Mouse (Mus musculus) mouse embryonic stem cell (cell line): Measurements from ENCODE around the gene Dcpp3.

Experiments
- in situ Hi-C, 2 experiments: fragments of 300-500 bp; cut with MboI; formaldehyde crosslinking; loops; 1 replicate in 1 of 2; 3 replicates in 1 of 2; pipeline ENCODE4 v1.14.3; 2019 to 2020; ENCODE audit warnings: low sequenced_read_pairs in 2 of 2, low pct_unique_long_range_greater_than_20kb in 1 of 2, mixed read lengths in 1 of 2; ENCODE audit not compliant: unreplicated experiment in 1 of 2

The Dcpp3 gene

DNA sequence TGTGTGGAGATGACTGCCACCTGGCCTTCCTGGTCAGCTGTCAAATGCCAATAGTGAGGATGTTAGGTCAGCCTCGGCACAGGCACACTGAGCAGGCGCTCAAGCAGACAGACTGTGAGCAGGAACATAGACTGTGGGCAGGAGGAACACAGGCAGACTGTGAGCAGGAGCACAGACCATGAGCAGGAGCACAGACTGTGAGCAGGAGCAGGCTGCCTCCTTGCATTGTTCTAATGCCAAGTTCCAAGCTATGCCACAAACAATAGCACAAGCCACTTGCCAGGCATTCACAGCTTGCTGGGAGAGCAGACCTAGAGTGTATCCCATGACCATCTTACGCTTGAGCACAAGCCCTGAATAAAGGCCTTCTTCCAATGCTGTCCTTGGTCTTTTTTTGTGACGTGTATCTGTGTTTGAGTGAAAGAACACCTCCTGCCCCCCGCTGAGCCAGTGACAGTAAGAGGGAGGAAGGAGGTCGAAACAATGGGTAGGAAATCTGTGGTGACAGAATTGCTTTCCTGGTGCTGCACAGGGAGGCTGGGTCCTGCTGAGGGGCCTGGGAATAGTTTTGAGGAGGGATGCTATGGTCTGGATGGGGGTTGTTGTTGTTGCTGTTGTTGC is 48.7 kb downstream of the Dcpp3 start:
- in situ Hi-C loops: loop anchor here (10.0 to 25.0 kb wide), 2 partner anchors 191 to 204 kb away; partner anchors contain the start of gene Flywch1 (in 2 of the 2)

DNA sequence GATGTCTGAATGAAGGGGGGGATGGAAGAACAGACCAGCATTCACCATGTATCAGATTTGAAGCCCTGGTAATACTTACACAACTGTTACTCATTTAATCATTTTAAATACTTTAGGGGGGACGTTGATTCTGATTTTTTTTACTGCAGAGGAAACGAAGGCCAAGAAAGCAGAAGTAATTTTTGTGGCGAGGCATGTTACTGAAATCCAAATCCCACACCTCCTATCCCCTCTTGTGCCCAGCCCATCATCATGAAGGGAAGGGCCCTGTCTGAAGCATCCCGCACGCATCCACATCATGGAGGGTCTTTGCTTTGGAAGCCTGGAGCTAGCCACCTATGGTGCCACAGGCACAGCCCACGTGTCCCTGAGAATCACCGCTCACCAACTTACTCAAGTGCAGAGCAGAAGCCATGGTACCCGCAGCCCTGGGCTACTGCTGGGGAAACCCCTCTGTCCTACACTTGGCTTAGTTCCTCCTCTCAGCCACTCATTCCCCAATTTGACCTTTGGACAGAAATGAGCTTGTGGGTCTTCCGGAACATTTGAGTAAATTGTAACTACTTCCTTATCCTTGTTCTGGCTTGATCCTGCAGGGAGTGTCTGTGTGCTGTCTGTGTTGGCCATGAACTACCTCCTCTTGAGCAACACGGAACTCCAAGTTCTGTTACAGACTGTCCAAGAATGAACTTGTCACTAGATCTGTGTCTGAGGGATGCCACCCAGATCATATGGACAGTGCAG is 49.6 kb downstream of the Dcpp3 start:
- in situ Hi-C loops: loop anchor here (10.0 to 25.0 kb wide), 2 partner anchors 192 to 205 kb away; partner anchors contain the start of gene Flywch1 (in 2 of the 2)

DNA sequence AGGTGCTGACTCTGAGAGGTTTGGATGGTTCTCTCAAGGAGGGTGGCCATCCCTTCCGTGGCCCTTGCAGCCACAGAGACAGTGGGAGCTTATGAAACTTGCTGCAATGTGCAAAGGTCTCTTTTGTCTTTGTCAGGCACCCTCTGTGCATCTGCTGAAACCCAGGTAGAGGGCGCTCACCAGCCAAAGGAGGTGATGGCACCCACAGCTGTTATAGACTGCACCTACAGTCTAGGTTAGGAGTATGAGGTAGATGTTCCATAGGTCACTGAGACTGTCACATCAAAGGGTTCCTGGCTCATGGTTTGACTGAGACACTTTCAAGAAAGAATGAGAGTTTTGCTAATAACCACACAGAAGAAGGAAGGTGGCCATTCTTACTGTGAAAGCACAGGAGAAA is 51.5 kb downstream of the Dcpp3 start:
- in situ Hi-C loops: loop anchor here (10.0 to 25.0 kb wide), 2 partner anchors 194 to 206 kb away; partner anchors contain the start of gene Flywch1 (in 2 of the 2)
